Mouse (Mus musculus) brown adipose tissue, adult 24 weeks (tissue): Measurements from ENCODE around the gene Olfr124. TPM values are rescaled to one million over a fixed set of nuclear protein-coding genes. Genes with fewer than 3 reads are reported as not detected.

ENCODE experiments used
- H3K27ac ChIP-seq: fragments of 200-500 bp; replicated peaks from 2 replicates; pipeline ENCODE4 v1.5.1; 2012; ENCODE audit warnings: low read depth, mild to moderate bottlenecking, low read length
- H3K4me1 ChIP-seq: fragments of 200-500 bp; 2 replicates; pipeline ENCODE4 v1.6.1; 2012; ENCODE audit warnings: low read length, mixed read lengths; ENCODE audit not compliant: control insufficient read depth, insufficient read depth, insufficient read length
- H3K4me3 ChIP-seq: fragments of 200-500 bp; 2 replicates; pipeline ENCODE4 v1.5.1; 2012; ENCODE audit warnings: low read depth, mild to moderate bottlenecking, low read length, moderate library complexity; ENCODE audit not compliant: insufficient read depth
- polyA plus RNA-seq: library from polyadenylated mRNA; stranded (reverse); fragments of >200 nt; gene quantifications from 2 replicates; pipeline ENCODE4 v1.2.4, GENCODE M21; 2012; ENCODE audit not compliant: missing spikeins, insufficient read depth, insufficient read length

Olfr124 gene
- not detected in 2 replicates for polyA plus RNA-seq

- no peak within 1 kb of the TSS for H3K4me3 ChIP-seq
- H3K4me1 ChIP-seq = no peaks in the 10 kb centered on the region
- no peak within 1 kb of the TSS for H3K27ac ChIP-seq
Measured at GRCm38 (mm10) chr17:37799588-37799987, at the start of gene Olfr124. Gene Olfr124, plus strand, starts transcription at chr17:37799888.

GRCm38 (mm10) chr17:37768307-37768706 lies 31.4 kb upstream of the Olfr124 start, which contains the start of gene Olfr122:
Gene Olfr122, plus strand, starts transcription at chr17:37768607.
- H3K27ac ChIP-seq = no peak within 1 kb of the TSS
- no peak within 1 kb of the TSS for H3K4me3 ChIP-seq
- H3K4me1 ChIP-seq = no peaks in the 10 kb centered on the region

GRCm38 (mm10) chr17:37793229-37793628 lies 6.5 kb upstream of the Olfr124 start, which contains the start of gene Olfr123:
Gene Olfr123, plus strand, starts transcription at chr17:37793529.
- H3K4me1 ChIP-seq = no peaks in the 10 kb centered on the region
- no peak within 1 kb of the TSS for H3K27ac ChIP-seq
- H3K4me3 ChIP-seq = no peak within 1 kb of the TSS

GRCm38 (mm10) chr17:37832649-37833048 lies 33.0 kb downstream of the Olfr124 start, which contains the start of gene Olfr125:
Gene Olfr125, plus strand, starts transcription at chr17:37832949.
- no peak within 1 kb of the TSS for H3K4me3 ChIP-seq
- H3K4me1 ChIP-seq = no peaks in the 10 kb centered on the region
- no peak within 1 kb of the TSS for H3K27ac ChIP-seq

GRCm38 (mm10) chr17:37847183-37847582 lies 47.5 kb downstream of the Olfr124 start, which contains the start of gene Olfr126:
Gene Olfr126, plus strand, starts transcription at chr17:37847483.
- Histone ChIP-seq H3K4me1 (no peaks in the 10 kb centered on the region), H3K4me3 (no peak within 1 kb of the TSS), H3K27ac (no peak within 1 kb of the TSS)

Other genes starting within 250 kb of the Olfr124 start
- not detected in 2 replicates for gene Olfr112, start 230.4 kb upstream of the Olfr124 start, polyA plus RNA-seq
- not detected in 2 replicates for gene Olfr113, start 222.2 kb upstream of the Olfr124 start, polyA plus RNA-seq
- not detected in 2 replicates for gene Olfr114, start 207.1 kb upstream of the Olfr124 start, polyA plus RNA-seq
- gene Olfr115, start 172.8 kb upstream of the Olfr124 start, polyA plus RNA-seq = not detected in 2 replicates
- gene Olfr116, start 172.7 kb upstream of the Olfr124 start, polyA plus RNA-seq = not detected in 2 replicates
- gene Olfr117, start 136.1 kb upstream of the Olfr124 start, polyA plus RNA-seq = not detected in 2 replicates
- gene Olfr118, start 132.9 kb upstream of the Olfr124 start, polyA plus RNA-seq = not detected in 2 replicates
- gene Olfr119, start 103.3 kb upstream of the Olfr124 start, polyA plus RNA-seq = not detected in 2 replicates
- not detected in 2 replicates for gene Olfr120, start 78.1 kb upstream of the Olfr124 start, polyA plus RNA-seq
- gene Olfr121, start 51.0 kb upstream of the Olfr124 start, polyA plus RNA-seq = not detected in 2 replicates
- not detected in 2 replicates for gene Olfr122, start 31.3 kb upstream of the Olfr124 start, polyA plus RNA-seq
- gene Olfr123, start 6.4 kb upstream of the Olfr124 start, polyA plus RNA-seq = not detected in 2 replicates
- gene Olfr125, start 33.1 kb downstream of the Olfr124 start, polyA plus RNA-seq = not detected in 2 replicates
- not detected in 2 replicates for gene Olfr126, start 47.6 kb downstream of the Olfr124 start, polyA plus RNA-seq
- not detected in 2 replicates for gene Olfr127, start 100.5 kb downstream of the Olfr124 start, polyA plus RNA-seq
- gene Olfr128, start 120.7 kb downstream of the Olfr124 start, polyA plus RNA-seq = not detected in 2 replicates
- gene Olfr761, start 153.2 kb downstream of the Olfr124 start, polyA plus RNA-seq = not detected in 2 replicates